Mouse (Mus musculus) lung, embryonic 14.5 days (tissue): ENCODE data around the gene Bspry. TPM values are rescaled to one million over a fixed set of nuclear protein-coding genes. Genes with fewer than 3 reads are reported as not detected.

ENCODE experiments used
- ATAC-seq: fragments of 200-750 bp; cut with Nextera tagmentation; 2 replicates; pipeline ENCODE4 v1.8.0; 2017; ENCODE audit warnings: mild to moderate bottlenecking, moderate TSS enrichment, moderate library complexity; ENCODE audit not compliant: insufficient read depth
- DNase-seq: peaks from one replicate; pipeline ENCODE4 v3.0.0-alpha.2; 2015
- H3K27ac ChIP-seq: fragments of 300-500 bp; sonication (generic); 2 replicates; pipeline ENCODE4 v1.5.1; 2014; ENCODE audit warnings: low read depth, mild to moderate bottlenecking, moderate library complexity
- H3K27me3 ChIP-seq: fragments of 300-500 bp; sonication (generic); 2 replicates; pipeline ENCODE4 v1.6.1; 2014; ENCODE audit warnings: low read length, control low read depth; ENCODE audit not compliant: insufficient read depth
- H3K36me3 ChIP-seq: fragments of 300-500 bp; sonication (generic); 2 replicates; pipeline ENCODE4 v1.6.1; 2014; ENCODE audit warnings: control low read depth; ENCODE audit not compliant: insufficient read depth
- H3K4me1 ChIP-seq: fragments of 300-500 bp; sonication (generic); 2 replicates; pipeline ENCODE4 v1.6.1; 2014; ENCODE audit warnings: antibody characterized with exemption, control low read depth; ENCODE audit not compliant: insufficient read depth
- H3K4me2 ChIP-seq: fragments of 300-500 bp; sonication (generic); 2 replicates; pipeline ENCODE4 v1.6.1; 2014; ENCODE audit warnings: mild to moderate bottlenecking
- H3K4me3 ChIP-seq: fragments of 300-500 bp; sonication (generic); 2 replicates; pipeline ENCODE4 v1.5.1; 2014; ENCODE audit warnings: low read depth, low read length
- H3K9ac ChIP-seq: fragments of 300-500 bp; sonication (generic); 2 replicates; pipeline ENCODE4 v1.6.1; 2014
- H3K9me3 ChIP-seq: fragments of 300-500 bp; sonication (generic); 2 replicates; pipeline ENCODE4 v1.6.1; 2016; ENCODE audit warnings: low read depth, low read length, control low read depth
- CTCF ChIP-seq: IDR thresholded peaks from 2 replicates; pipeline ENCODE4 v1.5.1; 2016; ENCODE audit warnings: antibody characterized with exemption, low read depth
- WGBS: fragments of 180-500 bp; shearing (Covaris S2); extraction: QIAGEN DNeasy Blood & Tissue Kit; methylation state at CpG from one replicate; pipeline ENCODE4 v1.1.7; 2014; 5-methylcytosine and 5-hydroxymethylcytosine counted together
- polyA plus RNA-seq: library from polyadenylated mRNA; unstranded; fragments of >200 nt; fragmentation: Nextera tagmentation; extraction: Ambion mirVana; gene quantifications from 2 replicates; pipeline ENCODE4 v1.2.1, GENCODE M21; 2014

The Bspry gene
- polyA plus RNA-seq, 1 experiment from 2014 or later = 30.5 TPM

GRCm38 (mm10) chr4:62519122-62519848 is 39.4 kb downstream of the Bspry start:
- TF ChIP-seq CTCF = no peak
- H3K36me3 ChIP-seq = peaks cover 12% of the 10 kb centered on the region; the same call in 1 of the 2 replicates
- H3K27ac ChIP-seq = peak overlapping the region; percentile 92
- H3K4me1 ChIP-seq = peaks cover 31% of the 10 kb centered on the region
- H3K9me3 ChIP-seq = no peaks in the 10 kb centered on the region
- H3K9ac ChIP-seq = peak overlapping the region; percentile 76
- ATAC-seq (peak; percentile 75), DNase-seq (no peak)
- 1% methylated on average over 26 of the region's 26 CpGs for WGBS
- H3K4me2 ChIP-seq = peak overlapping the region; percentile 81
- H3K27me3 ChIP-seq = no peaks in the 10 kb centered on the region
- H3K4me3 ChIP-seq = peak overlapping the region; percentile 72

- TF ChIP-seq CTCF = no peak
- Histone ChIP-seq H3K27ac (peak within 1 kb of the TSS; percentile 92), H3K4me3 (peak within 1 kb of the TSS; percentile 72), H3K4me1 (peaks cover 32% of the 10 kb centered on the region), H3K9me3 (no peaks in the 10 kb centered on the region), H3K36me3 (peaks cover 12% of the 10 kb centered on the region; the same call in 1 of the 2 replicates), H3K4me2 (peak within 1 kb of the TSS; percentile 81), H3K27me3 (no peaks in the 10 kb centered on the region), H3K9ac (peak within 1 kb of the TSS; percentile 76)
- ATAC-seq (peak; percentile 89), DNase-seq (peak; percentile 95)
- 1% methylated on average over 37 of the region's 37 CpGs for WGBS
Measured at GRCm38 (mm10) chr4:62519849-62520233, 40.0 kb downstream of the Bspry start, which contains the start of gene Alad. TSS of gene Alad (minus strand) at chr4:62519918.

- no peaks in the 10 kb centered on the region for H3K9me3 ChIP-seq
- no peak overlapping the region for H3K4me2 ChIP-seq
- no peak for DNase-seq
- H3K27ac ChIP-seq = no peak overlapping the region
- 87% methylated on average over 2 of the region's 2 CpGs for WGBS
- H3K27me3 ChIP-seq = no peaks in the 10 kb centered on the region
- no peak for ATAC-seq
- H3K9ac ChIP-seq = no peak overlapping the region
- H3K4me3 ChIP-seq = no peak overlapping the region
- H3K36me3 ChIP-seq = peaks cover 12% of the 10 kb centered on the region; the same call in 1 of the 2 replicates
- peaks cover 26% of the 10 kb centered on the region for H3K4me1 ChIP-seq
- no peak for TF ChIP-seq CTCF
Measured at GRCm38 (mm10) chr4:62520892-62521400, 41.1 kb downstream of the Bspry start.

GRCm38 (mm10) chr4:62524651-62525488 is 45.0 kb downstream of the Bspry start, which contains the start of the genes Pole3 and 4933430I17Rik:
TSS of gene Pole3 (minus strand) at chr4:62525068.
TSS of gene 4933430I17Rik (plus strand) at chr4:62525369.
- H3K9ac ChIP-seq = peak within 1 kb of the TSS; percentile 91
- peaks cover 8% of the 10 kb centered on the region for H3K4me1 ChIP-seq
- TF ChIP-seq CTCF = no peak
- under 1% methylated on average over 59 of the region's 59 CpGs for WGBS
- peak; percentile 100 for DNase-seq
- peak; percentile 98 for ATAC-seq
- H3K27me3 ChIP-seq = no peaks in the 10 kb centered on the region
- H3K4me2 ChIP-seq = peak within 1 kb of the TSS; percentile 93
- H3K4me3 ChIP-seq = peak within 1 kb of the TSS; percentile 86
- peaks cover 12% of the 10 kb centered on the region; the same call in 1 of the 2 replicates for H3K36me3 ChIP-seq
- no peaks in the 10 kb centered on the region for H3K9me3 ChIP-seq
- H3K27ac ChIP-seq = peak within 1 kb of the TSS; percentile 92

- no peak for DNase-seq
- H3K4me3 ChIP-seq = peak overlapping the region; percentile 86
- no peak overlapping the region for H3K27ac ChIP-seq
- no peaks in the 10 kb centered on the region for H3K9me3 ChIP-seq
- peak overlapping the region; percentile 25; the same call in 1 of the 2 replicates for H3K9ac ChIP-seq
- H3K27me3 ChIP-seq = no peaks in the 10 kb centered on the region
- H3K4me2 ChIP-seq = peak overlapping the region; percentile 93
- 2% methylated on average over 10 of the region's 10 CpGs for WGBS
- H3K4me1 ChIP-seq = peaks cover 6% of the 10 kb centered on the region
- ATAC-seq = no peak
- TF ChIP-seq CTCF = no peak
- H3K36me3 ChIP-seq = peaks cover 12% of the 10 kb centered on the region; the same call in 1 of the 2 replicates
Measured at GRCm38 (mm10) chr4:62525489-62525811, 45.6 kb downstream of the Bspry start.

GRCm38 (mm10) chr4:62526256-62526655 is 46.4 kb downstream of the Bspry start:
- peaks cover 6% of the 10 kb centered on the region for H3K4me1 ChIP-seq
- peaks cover 12% of the 10 kb centered on the region; the same call in 1 of the 2 replicates for H3K36me3 ChIP-seq
- DNase-seq (no peak), ATAC-seq (no peak)
- H3K9ac ChIP-seq = no peak overlapping the region
- H3K4me2 ChIP-seq = no peak overlapping the region
- H3K9me3 ChIP-seq = no peaks in the 10 kb centered on the region
- no peak overlapping the region for H3K27ac ChIP-seq
- TF ChIP-seq CTCF = no peak
- H3K4me3 ChIP-seq = no peak overlapping the region
- WGBS = 67% methylated on average over 2 of the region's 2 CpGs
- no peaks in the 10 kb centered on the region for H3K27me3 ChIP-seq
